In the genomic region with DNA sequence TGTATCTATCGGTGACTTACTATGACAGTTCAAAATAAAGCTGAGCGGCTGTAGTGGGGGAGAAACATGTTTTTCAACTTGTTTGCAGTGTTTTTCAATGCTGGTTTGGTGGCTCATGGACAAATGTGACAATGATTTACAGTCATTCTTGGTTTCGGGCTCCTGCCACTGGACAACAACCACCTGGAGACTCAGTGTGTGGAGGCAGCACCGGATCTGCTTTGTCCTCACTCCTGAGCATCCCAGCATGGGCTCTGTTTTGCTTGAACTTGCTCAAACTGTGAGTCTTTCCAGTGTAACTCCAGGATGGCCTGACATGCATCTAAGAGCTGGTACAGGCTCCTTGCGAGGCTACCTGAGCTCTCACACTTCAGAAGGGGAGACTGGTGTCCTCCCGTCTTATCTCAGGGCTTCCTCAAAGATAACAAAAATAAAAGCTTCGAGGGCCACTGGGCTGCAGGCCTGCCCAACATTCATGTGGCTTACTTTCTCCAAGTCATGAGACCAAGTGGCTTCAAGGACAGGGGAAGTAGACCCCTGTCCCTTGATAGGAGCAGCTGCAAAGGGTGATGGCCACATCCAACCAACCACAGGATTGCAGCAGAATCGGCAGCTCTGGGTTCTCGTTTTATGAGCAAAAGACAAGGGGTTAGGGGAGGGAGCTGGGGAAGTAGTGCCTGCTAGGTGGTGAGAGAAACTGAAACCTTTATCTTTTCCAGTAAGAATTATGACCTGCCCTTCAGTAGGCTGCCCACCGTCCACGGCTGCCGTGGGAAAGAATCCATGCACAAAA, we compare ENCODE assay signal across 15 mouse cellular contexts. TPM values are rescaled to one million over a fixed set of nuclear protein-coding genes. Genes with fewer than 3 reads are reported as not detected.
DNase-seq lines count a peak whose midpoint lies in the region; ATAC-seq and TF ChIP-seq lines count a peak whose summit lies in the region.
"Had no signal": no experiment of that assay in that cellular context is flagged by ENCODE, and none has a peak within 500 bp of the region (broad histone marks: within the 10 kb centered on the region; RNA-seq: fewer than 3 reads in every experiment).

No protein-coding gene starts in this region.

- H3K4me1 ChIP-seq in intestine, embryonic 16.5 days (ENCODE audit: control insufficient read depth, insufficient read depth, low read length): no peaks in the 10 kb centered on the region
- no peaks in the 10 kb centered on the region for H3K4me1 ChIP-seq in intestine, embryonic 15.5 days (replicated peaks)
- no peaks in the 10 kb centered on the region for H3K4me1 ChIP-seq in lung, embryonic 14.5 days (ENCODE audit: insufficient read depth)
- no peaks in the 10 kb centered on the region for H3K4me1 ChIP-seq in brown adipose tissue, adult 24 weeks (ENCODE audit: control insufficient read depth, insufficient read depth, insufficient read length, low read length)

- no peaks in the 10 kb centered on the region for H3K27me3 ChIP-seq in intestine, embryonic 16.5 days (replicated peaks; ENCODE audit: control insufficient read depth, insufficient read depth, low read length)
- H3K27me3 ChIP-seq in intestine, embryonic 15.5 days (replicated peaks): no peaks in the 10 kb centered on the region
- no peaks in the 10 kb centered on the region for H3K27me3 ChIP-seq in lung, embryonic 14.5 days (ENCODE audit: insufficient read depth, low read length)
- H3K27me3 ChIP-seq: megakaryocyte, embryonic 14.5 days had no signal

- intact Hi-C loops in left cerebral cortex, postnatal 36 days (cut with DNase I): no loop called here
- intact Hi-C loops in gastrocnemius, adult 2 months (cut with DNase I): no loop called here

- TF ChIP-seq CTCF in lung, embryonic 14.5 days (IDR thresholded peaks at IDR 0.05; ENCODE audit: low read depth): no peak
- TF ChIP-seq CTCF in gastrocnemius, adult 2 months (IDR thresholded peaks at IDR 0.05): no peak

- no peak overlapping the region for H3K4me2 ChIP-seq in intestine, embryonic 16.5 days (ENCODE audit: low read depth, low read length)
- H3K4me2 ChIP-seq in intestine, embryonic 15.5 days (replicated peaks): no peak overlapping the region
- H3K4me2 ChIP-seq in lung, embryonic 14.5 days: no peak overlapping the region

- no peak for ATAC-seq in intestine, embryonic 16.5 days
- no peak for ATAC-seq in intestine, embryonic 15.5 days
- no peak for ATAC-seq in lung, embryonic 14.5 days (ENCODE audit: insufficient read depth)
- ATAC-seq: hindbrain, postnatal 0 days had no signal

- no peaks in the 10 kb centered on the region for H3K36me3 ChIP-seq in intestine, embryonic 16.5 days (ENCODE audit: control insufficient read depth, insufficient read depth, low read length)
- no peaks in the 10 kb centered on the region for H3K36me3 ChIP-seq in intestine, embryonic 15.5 days
- H3K36me3 ChIP-seq in lung, embryonic 14.5 days (ENCODE audit: insufficient read depth): no peaks in the 10 kb centered on the region

- H3K9ac ChIP-seq in intestine, embryonic 16.5 days (ENCODE audit: low read depth, low read length): 0 out of 2 replicates have a peak overlapping the region, but pooled peaks have one; percentile 10
- no peak overlapping the region for H3K9ac ChIP-seq in intestine, embryonic 15.5 days
- H3K9ac ChIP-seq in lung, embryonic 14.5 days: no peak overlapping the region

- no peak overlapping the region for H3K27ac ChIP-seq in intestine, embryonic 16.5 days (ENCODE audit: low read length)
- no peak overlapping the region for H3K27ac ChIP-seq in intestine, embryonic 15.5 days
- no peak overlapping the region for H3K27ac ChIP-seq in lung, embryonic 14.5 days (ENCODE audit: low read depth)
- peak overlapping the region; percentile 17 for H3K27ac ChIP-seq in brown adipose tissue, adult 24 weeks (replicated peaks; ENCODE audit: low read depth, low read length)
- H3K27ac ChIP-seq in gastrocnemius, adult 2 months: no peak overlapping the region
- H3K27ac ChIP-seq: hindbrain, postnatal 0 days had no signal

- no peaks in the 10 kb centered on the region for H3K9me3 ChIP-seq in intestine, embryonic 16.5 days (ENCODE audit: control insufficient read depth, low read length)
- H3K9me3 ChIP-seq in intestine, embryonic 15.5 days: no peaks in the 10 kb centered on the region
- no peaks in the 10 kb centered on the region for H3K9me3 ChIP-seq in lung, embryonic 14.5 days (ENCODE audit: low read depth, low read length)
- H3K9me3 ChIP-seq: megakaryocyte, embryonic 14.5 days had no signal

- no peak overlapping the region for H3K4me3 ChIP-seq in intestine, embryonic 16.5 days (ENCODE audit: low read length)
- no peak overlapping the region for H3K4me3 ChIP-seq in intestine, embryonic 15.5 days (replicated peaks)
- no peak overlapping the region for H3K4me3 ChIP-seq in lung, embryonic 14.5 days (ENCODE audit: low read depth, low read length)
- H3K4me3 ChIP-seq in brown adipose tissue, adult 24 weeks (ENCODE audit: insufficient read depth, low read depth, low read length): no peak overlapping the region
- H3K4me3 ChIP-seq in gastrocnemius, adult 2 months: no peak overlapping the region
- H3K4me3 ChIP-seq: erythroblast, embryonic 14.5 days; megakaryocyte, embryonic 14.5 days; myocyte had no signal

- WGBS in intestine, embryonic 16.5 days: 51% methylated on average over 12 of the region's 12 CpGs
- WGBS in intestine, embryonic 15.5 days: 51% methylated on average over 12 of the region's 12 CpGs
- 40% methylated on average over 12 of the region's 12 CpGs for WGBS in lung, embryonic 14.5 days

- peak; percentile 1 for DNase-seq in lung, embryonic 14.5 days
- DNase-seq in lung, postnatal 10 days: no peak
- DNase-seq in monocyte, adult 2 months (ENCODE audit: low read depth in 1 of 2, low spot score in 2 of 2): peak; percentile 73 to 87
- DNase-seq in left cerebral cortex, postnatal 36 days (ENCODE audit: low spot score in 2 of 2): no peak
- no peak for DNase-seq in gastrocnemius, adult 2 months
- DNase-seq: adrenal gland, adult 8-10 months; heart, postnatal 10 days; right cerebral cortex, postnatal 25 days had no signal

RNA-seq across cellular contexts. Expression of a gene that starts 8.8 kb away (rescaled TPM):
- polyA plus RNA-seq in intestine, embryonic 16.5 days (2015; fragmentation: Nextera tagmentation; extraction: Ambion mirVana): 1.6 and 1.7 TPM in 2 replicates
- 1.6 and 1.8 TPM in 2 replicates for polyA plus RNA-seq in intestine, embryonic 15.5 days (2015; fragmentation: Nextera tagmentation; extraction: Ambion mirVana)
- polyA plus RNA-seq in lung, embryonic 14.5 days (2014; fragmentation: Nextera tagmentation; extraction: Ambion mirVana): 0.68 and 0.92 TPM in 2 replicates
- polyA plus RNA-seq in brown adipose tissue, adult 24 weeks (2012; ENCODE audit: insufficient read depth, insufficient read length, missing spikeins): 1.5 TPM in 1 of 2 replicates, not detected in the other
- 1 to 10 TPM; 5.5 to 6.0 TPM for total RNA-seq in left cerebral cortex, postnatal 36 days (2021)
- total RNA-seq in gastrocnemius, adult 2 months (2021): 1 to 10 TPM; 2.3 to 2.4 TPM
- polyA plus RNA-seq: erythroblast, embryonic 14.5 days had no signal

RNA-seq across cellular contexts. Expression of a gene that starts 28.4 kb away (rescaled TPM):
- polyA plus RNA-seq in intestine, embryonic 16.5 days (2015; fragmentation: Nextera tagmentation; extraction: Ambion mirVana): 46.4 and 50.7 TPM in 2 replicates
- 45.8 and 51.8 TPM in 2 replicates for polyA plus RNA-seq in intestine, embryonic 15.5 days (2015; fragmentation: Nextera tagmentation; extraction: Ambion mirVana)
- polyA plus RNA-seq in lung, embryonic 14.5 days (2014; fragmentation: Nextera tagmentation; extraction: Ambion mirVana): 48.2 and 51.2 TPM in 2 replicates
- 112 and 159 TPM in 2 replicates for polyA plus RNA-seq in brown adipose tissue, adult 24 weeks (2012; ENCODE audit: insufficient read depth, insufficient read length, missing spikeins)
- 10 to 100 TPM; 39.6 to 45.4 TPM for total RNA-seq in left cerebral cortex, postnatal 36 days (2021)
- 10 to 100 TPM; 22.1 to 23.7 TPM for total RNA-seq in gastrocnemius, adult 2 months (2021)

Comparison
In these comparisons a context has a peak if more than half of its experiments do, and no peak if none do; other contexts are left out.
1. DNase-seq: peak in lung, embryonic 14.5 days (single experiment) and monocyte, adult 2 months (2 of 2); none in lung, postnatal 10 days (single experiment), left cerebral cortex, postnatal 36 days (0 of 2) and gastrocnemius, adult 2 months (single experiment).